Mouse (Mus musculus): ENCODE data around the gene Nadsyn1. TPM values are rescaled to one million over a fixed set of nuclear protein-coding genes. Genes with fewer than 3 reads are reported as not detected.

Gene Nadsyn1
- polyA plus RNA-seq, 1 experiment: 44.2 TPM

DNA sequence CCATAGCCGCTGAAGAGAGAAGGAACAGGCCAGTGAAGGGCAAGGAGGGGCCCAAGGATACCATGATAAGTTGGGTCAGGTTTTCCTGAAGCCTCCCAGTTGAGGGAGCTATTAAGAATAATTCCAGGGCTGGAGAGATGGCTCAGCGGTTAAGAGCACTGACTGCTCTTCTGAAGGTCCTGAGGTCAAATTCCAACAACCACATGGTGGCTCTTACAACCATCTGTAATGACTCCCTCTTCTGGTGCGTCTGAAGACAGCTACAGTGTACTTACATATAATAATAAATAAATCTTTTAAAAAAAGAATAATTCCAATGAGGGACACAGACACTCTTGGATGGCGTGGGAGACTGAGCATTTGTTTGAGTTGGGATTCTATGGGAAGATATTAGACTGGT is 3.4 kb downstream of the Nadsyn1 start:
- DNase-seq (ENCODE audit: low read depth, low spot score): no peak
- 64% methylated on average over 4 of the region's 4 CpGs for WGBS

DNA sequence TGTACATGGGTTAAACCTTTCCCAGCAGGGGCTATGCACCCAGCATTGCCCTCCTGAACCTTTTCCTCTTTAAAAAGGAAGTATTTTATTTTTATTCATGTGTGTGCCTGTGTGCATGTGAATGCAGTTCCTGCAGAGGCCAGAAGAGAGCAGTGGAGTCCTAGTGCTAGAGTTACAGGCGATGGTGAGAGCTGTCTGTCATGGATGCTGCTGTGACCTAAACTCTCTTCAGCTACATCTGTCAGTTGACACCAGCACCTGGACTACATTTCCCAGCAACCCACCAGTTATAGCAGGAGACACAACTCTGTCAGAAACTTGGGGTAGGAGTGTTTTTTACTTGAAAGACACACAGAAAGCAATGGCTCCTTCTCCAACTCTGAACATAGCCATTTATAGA is 13.7 kb downstream of the Nadsyn1 start:
- WGBS: 71% methylated on average over 1 of the region's 1 CpGs
- DNase-seq (ENCODE audit: low read depth, low spot score): no peak

DNA sequence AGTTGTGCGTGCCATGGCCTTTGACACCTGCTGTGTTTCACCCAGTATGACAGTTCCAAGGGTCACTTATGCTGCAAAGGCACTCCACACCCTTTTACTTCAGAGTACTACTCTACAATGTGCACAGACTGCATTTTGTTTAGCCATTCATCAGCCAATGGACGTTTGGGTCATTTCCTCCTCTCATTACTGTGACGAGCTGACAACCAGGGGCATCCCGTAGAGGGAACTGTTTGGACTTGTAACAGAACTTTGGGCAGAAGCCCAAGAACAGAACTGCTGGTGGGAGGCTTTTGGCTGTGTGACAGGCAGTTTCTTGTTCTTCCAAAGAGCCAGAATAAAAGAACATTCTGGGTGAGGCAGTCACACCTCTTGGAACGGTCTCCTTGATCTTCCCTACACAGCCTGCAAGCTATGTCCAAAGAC is 17.4 kb downstream of the Nadsyn1 start:
- WGBS: 33% methylated on average over 5 of the region's 5 CpGs
- no peak for DNase-seq (ENCODE audit: low read depth, low spot score)

DNA sequence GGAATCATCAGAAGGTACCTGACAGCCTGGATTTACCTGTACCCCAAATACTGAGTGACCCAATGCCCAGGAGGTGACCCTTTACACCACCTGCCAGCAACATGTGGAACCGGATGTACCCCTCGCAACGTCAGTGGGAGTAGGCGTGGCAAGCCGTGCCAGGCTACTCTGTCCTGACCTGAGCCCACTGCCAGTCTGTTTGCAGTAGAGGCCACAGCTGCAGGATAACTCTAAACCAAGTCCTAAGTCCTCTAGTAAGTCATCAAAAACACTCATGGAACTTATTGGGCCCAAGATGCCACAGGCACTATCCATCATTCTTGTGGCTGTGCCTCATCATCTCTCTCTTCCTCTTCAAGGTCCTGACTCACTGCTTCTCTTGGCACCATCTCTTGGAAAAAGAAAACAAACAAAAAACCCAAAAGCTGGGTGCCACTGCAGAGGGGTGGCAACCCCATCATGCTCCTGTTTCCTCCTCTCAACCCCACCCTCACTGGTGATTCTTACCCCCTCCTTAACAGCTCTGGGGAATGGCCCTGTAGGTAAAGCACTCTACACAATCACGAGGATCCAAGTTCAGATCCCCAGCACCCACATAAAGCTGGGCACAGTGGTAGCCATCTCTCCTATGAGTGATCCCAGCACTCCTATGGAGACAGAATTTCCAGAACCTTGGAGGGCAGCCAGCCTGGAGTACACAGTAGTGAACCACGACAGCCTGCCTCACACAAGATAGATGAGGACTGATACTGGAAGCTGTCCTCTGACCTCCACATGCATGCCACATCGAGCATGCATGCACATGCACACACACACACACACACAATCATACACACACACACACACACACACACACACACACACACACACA is 21.2 kb downstream of the Nadsyn1 start:
- WGBS: 64% methylated on average over 8 of the region's 8 CpGs
- DNase-seq (ENCODE audit: low read depth, low spot score): no peak

DNA sequence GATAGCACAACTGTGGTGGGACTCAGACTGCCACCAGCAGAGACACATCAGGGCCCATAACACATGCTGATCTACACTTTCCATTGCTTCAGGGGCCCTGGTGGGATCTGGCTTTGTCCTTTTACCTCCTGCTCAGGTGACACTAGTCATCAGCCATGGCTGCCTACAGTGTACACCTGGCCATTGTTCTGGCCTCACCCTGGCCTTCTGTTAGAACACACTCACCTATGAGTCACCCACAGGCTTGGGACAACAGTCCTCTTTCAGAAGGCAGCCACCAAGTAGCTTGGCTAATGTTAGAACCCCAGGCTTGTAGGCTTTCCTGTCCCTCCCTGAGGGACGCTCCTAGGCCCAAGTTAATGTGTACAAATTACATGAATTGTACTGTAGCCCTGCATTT is 21.9 kb downstream of the Nadsyn1 start:
- 39% methylated on average over 1 of the region's 1 CpGs for WGBS
- no peak for DNase-seq (ENCODE audit: low read depth, low spot score)

DNA sequence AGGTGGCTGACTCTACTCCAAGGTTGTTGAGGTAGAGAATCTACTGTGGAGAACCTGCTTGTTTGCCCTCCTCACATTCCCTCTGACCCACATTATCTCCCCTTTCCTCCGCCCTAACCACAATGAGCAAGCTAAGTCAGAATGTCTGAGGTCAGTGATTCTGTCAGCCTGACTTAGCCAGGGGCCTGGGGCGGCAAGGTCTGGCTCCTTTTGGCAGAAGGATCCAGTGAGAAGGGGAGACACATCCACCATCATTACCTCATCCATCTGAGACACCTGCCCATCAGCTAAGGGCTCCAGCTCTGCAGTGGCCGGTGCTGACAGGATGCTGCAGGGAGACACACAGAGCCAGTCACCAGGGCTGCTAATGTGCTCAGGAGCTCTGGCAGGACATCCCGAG is 23.9 kb downstream of the Nadsyn1 start:
- no peak for DNase-seq (ENCODE audit: low read depth, low spot score)
- 91% methylated on average over 4 of the region's 4 CpGs for whole genome bisulfite sequencing

DNA sequence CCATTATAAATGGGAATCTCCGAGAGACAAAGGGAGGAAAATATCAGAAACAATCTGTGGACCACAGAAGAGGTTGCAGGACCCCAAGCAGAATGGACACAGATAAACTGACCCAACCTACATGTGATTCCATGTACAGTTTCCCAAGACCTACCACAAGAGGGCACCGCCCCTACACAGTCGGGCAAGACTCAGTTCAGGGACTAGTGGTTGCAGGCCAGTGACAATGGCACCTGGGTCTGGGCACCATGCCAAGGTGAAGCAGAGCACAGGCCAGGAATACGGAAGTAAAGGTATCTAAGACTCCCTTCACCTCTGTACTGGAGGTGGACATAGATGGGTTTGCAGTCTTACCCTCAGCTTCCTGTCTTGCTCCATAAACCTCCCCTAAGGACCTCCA is 29.5 kb downstream of the Nadsyn1 start:
- 32% methylated on average over 4 of the region's 4 CpGs for WGBS
- DNase-seq (ENCODE audit: low read depth, low spot score): peak; percentile 81

DNA sequence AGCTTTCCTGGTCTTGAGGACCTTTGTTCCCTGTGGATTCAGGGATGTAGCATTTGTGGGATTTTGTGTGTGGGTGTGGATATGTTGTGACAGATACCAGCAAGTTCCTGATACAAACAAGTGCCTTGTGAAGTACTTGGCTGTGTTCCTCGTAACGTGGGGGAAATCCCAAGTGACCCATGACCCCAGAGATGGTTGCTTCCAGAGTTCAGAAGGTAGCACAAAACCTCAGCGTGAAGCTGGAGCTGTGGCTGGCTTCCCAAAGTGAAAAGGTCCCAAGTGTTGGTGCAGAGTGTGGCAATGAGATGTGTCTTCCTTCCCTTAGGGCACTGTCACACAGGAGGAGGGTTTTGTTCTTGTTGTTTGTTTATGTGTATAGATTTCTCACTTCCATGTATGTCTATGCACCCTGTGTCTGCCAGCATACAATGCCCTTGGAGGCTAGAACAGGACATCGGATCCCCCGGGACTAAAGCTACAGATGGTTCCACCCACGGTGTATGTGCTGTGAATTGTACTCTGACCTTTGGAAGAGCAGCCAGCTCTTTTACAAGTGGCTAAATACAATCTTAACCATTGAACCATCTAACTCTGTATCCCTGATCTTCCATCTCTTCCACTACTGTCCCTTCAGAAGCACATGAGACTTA is 30.2 kb downstream of the Nadsyn1 start:
- WGBS: 27% methylated on average over 6 of the region's 6 CpGs
- DNase-seq (ENCODE audit: low read depth, low spot score): peak; percentile 24

DNA sequence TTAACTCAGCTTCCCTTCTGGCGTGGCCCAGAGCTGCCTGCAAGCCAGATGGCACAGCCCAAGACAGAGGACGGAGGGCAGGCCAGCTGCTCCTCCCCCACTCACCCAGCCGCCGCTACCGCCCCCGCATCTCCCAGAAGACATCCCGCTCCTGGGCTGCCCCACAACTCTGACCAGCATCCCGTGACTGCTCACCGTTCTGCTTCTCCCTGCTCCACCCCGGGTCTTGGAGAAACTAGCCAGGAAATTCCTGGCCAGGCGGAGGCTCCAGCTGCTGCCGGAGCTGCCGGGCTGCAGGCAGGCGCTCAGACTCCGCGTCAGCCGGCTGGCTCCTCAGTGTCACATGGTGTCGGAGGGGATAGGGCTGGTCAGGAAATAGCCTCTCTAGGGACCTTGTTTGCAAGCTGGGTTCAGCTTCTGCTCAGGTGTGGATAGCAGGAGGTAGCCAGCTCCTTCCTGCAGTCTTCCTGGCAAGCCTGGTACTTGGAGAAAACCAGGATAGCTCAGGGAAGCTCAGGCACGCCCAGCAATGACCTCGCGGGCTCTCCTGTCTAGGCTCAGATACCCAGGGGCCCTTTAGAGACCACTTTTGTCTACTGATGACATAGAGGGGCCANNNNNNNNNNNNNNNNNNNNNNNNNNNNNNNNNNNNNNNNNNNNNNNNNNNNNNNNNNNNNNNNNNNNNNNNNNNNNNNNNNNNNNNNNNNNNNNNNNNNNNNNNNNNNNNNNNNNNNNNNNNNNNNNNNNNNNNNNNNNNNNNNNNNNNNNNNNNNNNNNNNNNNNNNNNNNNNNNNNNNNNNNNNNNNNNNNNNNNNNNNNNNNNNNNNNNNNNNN is 38.4 kb downstream of the Nadsyn1 start, which contains the start of gene Mrgpre:
TSS of gene Mrgpre (minus strand) at position 505 of the 834 bp plus-strand sequence.
- WGBS: 2% methylated on average over 21 of the region's 21 CpGs
- peak; percentile 29 for DNase-seq (ENCODE audit: low read depth, low spot score)

DNA sequence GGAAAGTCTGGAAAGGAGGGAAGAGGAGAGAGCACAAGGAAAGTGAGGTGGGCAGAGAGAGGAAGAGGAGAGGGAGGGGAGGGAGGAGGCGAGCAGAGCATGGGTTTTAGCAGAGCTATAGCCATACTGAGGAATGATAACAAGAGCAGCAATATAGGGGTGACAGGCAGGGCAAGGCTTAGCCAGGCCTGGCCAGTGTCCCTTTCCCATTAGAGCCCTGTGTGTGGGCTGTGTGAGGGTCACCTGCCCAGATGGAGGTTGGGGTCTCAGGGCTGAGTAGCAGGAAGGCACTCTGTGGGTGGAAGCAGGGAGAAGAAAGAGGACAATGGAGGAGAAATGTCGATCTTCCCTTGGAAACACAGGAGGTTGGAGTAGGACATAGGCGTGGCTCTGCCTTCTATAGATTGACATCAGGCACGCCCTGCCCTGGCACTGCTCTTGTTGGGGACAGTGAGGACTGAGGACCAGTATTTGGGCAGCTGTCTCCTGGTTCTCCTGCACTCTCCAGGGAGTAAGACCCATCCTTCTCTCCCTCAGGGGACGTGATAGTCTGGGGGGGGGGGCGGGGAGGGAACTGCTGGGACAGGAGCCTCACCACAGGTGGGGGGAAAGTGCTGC is 39.2 kb downstream of the Nadsyn1 start:
- 17% methylated on average over 6 of the region's 6 CpGs for WGBS
- DNase-seq (ENCODE audit: low read depth, low spot score): peak; percentile 16

DNA sequence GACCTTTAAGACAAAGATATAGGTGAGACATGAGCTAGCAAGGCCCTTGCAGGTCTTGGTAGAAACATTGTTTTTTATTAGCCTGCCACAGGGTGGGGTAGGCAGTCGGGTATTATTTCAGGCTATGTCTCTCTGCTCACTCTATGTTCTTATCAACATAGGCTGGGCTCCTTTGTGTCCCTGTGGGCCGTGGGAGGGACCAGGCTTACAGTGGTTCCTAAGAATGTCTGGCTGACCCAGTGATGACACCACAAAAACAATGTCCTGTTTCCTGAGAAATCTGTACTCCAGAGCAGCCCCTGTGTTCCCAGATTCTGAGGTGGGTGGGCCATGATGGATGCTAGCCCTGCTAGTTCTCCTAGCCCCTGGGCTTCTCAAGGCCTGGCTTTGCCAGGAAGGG is 45.3 kb downstream of the Nadsyn1 start:
- 19% methylated on average over 2 of the region's 2 CpGs for WGBS
- DNase-seq (ENCODE audit: low read depth, low spot score): no peak

DNA sequence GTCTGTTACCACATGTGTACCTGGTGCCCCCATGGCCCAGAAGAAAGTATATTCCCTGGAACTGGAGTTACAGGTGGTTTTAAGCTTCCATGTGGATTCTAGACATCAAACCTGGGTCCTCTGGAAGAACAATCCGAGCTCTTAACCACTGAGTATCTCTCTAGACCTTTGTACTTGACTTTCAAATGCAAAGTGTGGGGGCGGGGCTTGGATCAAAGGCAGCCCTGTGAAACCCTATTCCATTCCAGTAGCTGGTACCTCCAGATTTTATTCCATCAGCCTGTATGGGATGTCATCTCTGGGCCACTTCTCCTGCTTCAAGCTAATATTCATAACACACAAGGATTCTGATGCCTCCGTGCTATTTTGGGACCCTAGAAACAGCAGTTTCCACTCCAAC is 46.5 kb downstream of the Nadsyn1 start:
- 31% methylated on average over 3 of the region's 3 CpGs for WGBS
- no peak for DNase-seq (ENCODE audit: low read depth, low spot score)

DNA sequence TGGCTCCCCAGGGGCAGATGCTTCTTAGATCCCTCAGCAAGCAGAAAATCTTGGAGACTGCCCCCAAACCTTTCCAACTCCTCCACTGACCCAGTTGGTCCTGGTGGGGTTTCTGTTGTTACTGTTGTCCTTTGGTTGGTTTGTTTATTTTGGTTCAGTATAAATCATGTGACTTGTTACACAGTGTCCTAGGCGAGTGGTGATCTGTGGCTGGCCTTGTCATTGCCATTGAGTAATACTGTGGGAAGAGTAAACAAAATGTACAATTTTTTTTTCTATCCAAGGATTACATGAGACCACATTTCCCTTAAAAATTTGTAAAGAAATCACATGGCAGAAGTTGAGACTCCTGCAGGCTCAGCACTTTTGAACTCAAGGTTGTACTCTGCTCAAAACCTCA is 53.2 kb downstream of the Nadsyn1 start:
- no peak for DNase-seq (ENCODE audit: low read depth, low spot score)
- WGBS: 26% methylated on average over 1 of the region's 1 CpGs

DNA sequence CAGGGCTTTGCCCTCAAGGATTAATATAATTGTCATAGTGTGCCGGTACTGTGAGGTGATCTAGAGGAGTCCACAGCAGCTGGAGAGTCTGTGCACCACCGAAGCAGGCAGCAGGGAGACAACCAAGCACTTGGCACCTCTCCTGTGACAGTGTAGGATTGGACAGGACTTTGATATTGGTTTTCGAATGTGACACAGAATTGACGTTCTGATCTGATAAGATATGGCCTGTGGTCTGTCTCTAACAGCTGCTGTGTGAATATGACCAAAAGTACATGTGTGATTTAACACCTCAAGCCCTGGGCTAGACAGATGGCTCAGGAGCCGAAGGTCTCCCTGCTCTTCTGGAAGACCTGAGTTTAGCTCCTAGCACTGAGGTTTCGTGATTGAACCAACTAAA is 54.4 kb downstream of the Nadsyn1 start:
- whole genome bisulfite sequencing: 56% methylated on average over 6 of the region's 6 CpGs
- DNase-seq (ENCODE audit: low read depth, low spot score): no peak

DNA sequence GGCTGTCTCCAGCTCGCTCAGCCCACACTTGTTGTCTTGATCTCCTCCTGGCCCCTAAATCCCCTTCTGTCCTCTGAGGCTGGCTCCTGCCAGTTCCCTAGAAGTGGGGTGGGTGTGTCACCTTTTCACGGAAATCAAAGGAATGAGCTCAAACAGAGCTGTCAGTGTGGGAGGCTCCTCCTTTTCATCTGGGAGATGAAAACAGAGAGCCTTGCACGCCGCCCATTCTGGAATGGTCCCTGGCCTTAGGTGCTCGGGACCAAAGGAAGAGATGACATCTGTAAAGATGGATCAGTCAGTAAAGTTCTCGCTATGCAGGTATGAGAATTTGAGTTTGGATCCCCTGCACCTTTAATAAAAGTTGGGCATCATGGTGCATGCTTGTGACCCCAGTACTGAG is 55.8 kb downstream of the Nadsyn1 start, which contains the start of gene Mrgprg:
TSS of gene Mrgprg (minus strand) at position 101 of the 400 bp plus-strand sequence.
- no peak for DNase-seq (ENCODE audit: low read depth, low spot score)
- 35% methylated on average over 6 of the region's 6 CpGs for WGBS

DNA sequence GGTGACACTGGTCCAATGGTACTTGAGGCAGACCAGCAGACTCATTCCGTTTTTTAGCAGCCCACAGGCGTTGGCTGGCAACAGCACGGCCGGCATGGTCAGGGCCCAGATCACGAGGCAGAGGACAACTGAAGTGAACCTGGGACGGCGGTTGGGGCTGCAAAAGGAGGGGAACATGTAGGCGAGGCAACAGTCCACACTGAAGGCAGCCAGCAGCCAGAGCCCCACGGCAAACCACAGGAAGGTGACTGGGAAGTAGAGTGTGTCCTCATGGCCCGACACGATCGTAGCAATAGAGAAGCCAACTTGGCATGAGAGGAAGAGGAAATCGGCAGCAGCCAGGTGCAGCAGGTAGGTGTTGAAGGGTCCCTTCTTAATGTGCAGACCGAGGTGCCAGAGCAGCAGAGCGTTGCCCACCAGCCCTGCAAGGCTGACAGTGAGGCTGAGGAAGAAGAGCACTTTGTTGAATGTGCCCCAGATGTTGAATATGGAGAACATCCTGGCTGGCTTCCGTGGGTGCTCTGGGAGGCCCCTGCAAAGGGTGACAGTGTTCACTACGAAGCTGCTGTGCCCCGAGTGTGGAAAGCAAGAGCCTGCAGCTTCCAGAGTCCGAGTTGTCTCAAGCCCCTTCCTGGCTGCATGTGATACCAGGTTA is 57.6 kb downstream of the Nadsyn1 start:
- DNase-seq (ENCODE audit: low read depth, low spot score): no peak
- 61% methylated on average over 19 of the region's 19 CpGs for whole genome bisulfite sequencing

DNA sequence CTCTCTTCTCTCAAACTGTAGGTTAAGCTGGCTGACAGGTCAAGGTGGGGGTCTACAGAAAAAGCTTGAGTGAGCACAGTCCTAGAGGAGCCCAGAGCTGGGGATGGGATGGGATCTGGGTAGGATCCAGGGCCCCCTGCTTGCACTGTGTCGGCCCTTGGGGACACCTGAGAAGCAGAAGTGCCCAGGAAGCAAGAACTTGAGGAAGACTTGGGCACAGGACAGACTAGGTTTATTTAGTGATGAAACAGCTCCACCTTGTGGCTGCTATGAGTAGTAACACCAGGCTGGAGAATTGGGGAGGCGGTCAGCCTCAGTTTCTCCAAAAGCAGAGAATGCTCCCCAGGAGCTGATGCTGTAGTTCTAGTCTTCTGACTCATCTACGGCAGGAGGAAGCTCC is 58.9 kb downstream of the Nadsyn1 start:
- 13% methylated on average over 3 of the region's 3 CpGs for WGBS
- DNase-seq (ENCODE audit: low read depth, low spot score): no peak

DNA sequence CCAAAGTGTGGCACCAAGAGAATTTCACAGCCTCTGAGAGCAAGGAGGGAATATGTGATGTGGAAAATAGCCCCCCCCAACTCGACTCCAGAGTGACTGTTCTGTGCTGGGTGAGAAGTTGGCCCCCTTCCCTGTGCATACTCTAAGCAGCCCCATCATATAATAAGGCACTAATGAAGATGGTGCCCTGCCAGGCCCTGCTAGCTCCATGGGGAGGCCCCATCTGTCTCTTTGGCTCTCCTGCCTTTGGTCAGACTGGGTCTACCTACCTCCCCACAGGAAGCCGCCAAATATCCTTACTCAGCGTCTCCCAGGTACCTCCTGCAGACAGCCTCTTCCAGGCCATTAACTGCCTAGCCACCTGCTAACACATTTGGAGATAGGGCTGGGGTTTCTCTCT is 63.7 kb downstream of the Nadsyn1 start:
- DNase-seq (ENCODE audit: low read depth, low spot score): no peak
- WGBS: 81% methylated on average over 3 of the region's 3 CpGs

DNA sequence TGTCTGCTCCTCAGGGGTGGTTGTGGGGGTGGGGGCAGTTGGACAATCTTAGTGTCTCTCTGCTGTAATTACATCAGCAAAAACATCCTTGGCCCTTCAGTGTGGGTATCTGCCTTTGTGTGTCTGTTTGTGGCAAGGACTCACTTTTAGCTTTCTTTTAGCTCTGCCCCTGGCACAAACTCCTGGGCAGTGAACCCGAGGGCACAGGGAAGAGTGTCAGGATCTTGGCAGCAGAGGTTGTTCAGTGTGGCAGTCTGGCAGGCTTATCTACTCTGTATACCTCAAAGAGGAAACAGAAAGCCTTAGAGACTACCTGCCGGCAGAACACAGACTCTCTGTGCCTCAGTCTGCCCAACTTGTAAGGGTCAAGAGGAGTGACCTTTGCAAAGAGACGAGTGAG is 65.0 kb downstream of the Nadsyn1 start:
- DNase-seq (ENCODE audit: low read depth, low spot score): no peak
- 48% methylated on average over 3 of the region's 3 CpGs for WGBS

Data from large intestine, adult 2 months (tissue).